ENCODE assay signal across 8 mouse cellular contexts in the genomic region with DNA sequence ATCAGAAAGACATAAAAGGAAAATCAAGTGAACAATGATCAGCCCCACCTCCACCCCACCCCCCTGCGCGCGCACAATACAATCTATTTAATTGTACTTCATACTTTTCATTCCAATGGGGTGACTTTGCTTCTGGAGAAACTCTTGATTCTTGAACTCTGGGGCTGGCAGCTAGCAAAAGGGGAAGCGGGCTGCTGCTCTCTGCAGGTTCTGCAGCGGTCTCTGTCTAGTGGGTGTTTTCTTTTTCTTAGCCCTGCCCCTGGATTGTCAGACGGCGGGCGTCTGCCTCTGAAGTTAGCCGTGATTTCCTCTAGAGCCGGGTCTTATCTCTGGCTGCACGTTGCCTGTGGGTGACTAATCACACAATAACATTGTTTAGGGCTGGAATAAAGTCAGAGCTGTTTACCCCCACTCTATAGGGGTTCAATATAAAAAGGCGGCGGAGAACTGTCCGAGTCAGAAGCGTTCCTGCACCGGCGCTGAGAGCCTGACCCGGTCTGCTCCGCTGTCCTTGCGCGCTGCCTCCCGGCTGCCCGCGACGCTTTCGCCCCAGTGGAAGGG. TPM values are rescaled to one million over a fixed set of nuclear protein-coding genes. Genes with fewer than 3 reads are reported as not detected.
DNase-seq lines count a peak whose midpoint lies in the region; ATAC-seq and TF ChIP-seq lines count a peak whose summit lies in the region.

A gene (plus strand): TSS at position 316 of the 561 bp plus-strand sequence.

- CTCF ChIA-PET in Patski (lab: Charles Lee): interaction anchor here (1.1 to 4.8 kb wide), 5 partner anchors 16 to 289 kb away, joined by 3 to 19 read pairs (median 4); no protein-coding TSS in a partner anchor

- H3K36me3 ChIP-seq in embryonic facial prominence, embryonic 11.5 days (replicated peaks; ENCODE audit: control insufficient read depth, insufficient read depth, low read depth, low read length): no peaks in the 10 kb centered on the region
- H3K36me3 ChIP-seq in heart, embryonic 11.5 days (ENCODE audit: control insufficient read depth, insufficient read depth, low read length): no peaks in the 10 kb centered on the region

- ATAC-seq in Patski: peak; percentile 73
- ATAC-seq in embryonic facial prominence, embryonic 11.5 days (replicated peaks; ENCODE audit: insufficient number of reproducible peaks, low FRiP score, low TSS enrichment, low read depth): 0 out of 2 replicates have a peak, but pooled peaks have one; percentile 49
- 0 out of 2 replicates have a peak, but pooled peaks have one; percentile 59 for ATAC-seq in heart, embryonic 11.5 days (replicated peaks; ENCODE audit: insufficient number of reproducible peaks, low FRiP score, low TSS enrichment)
- ATAC-seq in erythroid progenitor cell, adult 5-6 weeks (replicated peaks; ENCODE audit: low FRiP score, poor library complexity, severe bottlenecking): no peak

- TF ChIP-seq CTCF in Patski (IDR thresholded peaks at IDR 0.05): no peak

- peak within 1 kb of the TSS; percentile 12 for H3K4me3 ChIP-seq in embryonic facial prominence, embryonic 11.5 days (ENCODE audit: low read depth, low read length)
- H3K4me3 ChIP-seq in heart, embryonic 11.5 days (ENCODE audit: low read depth, low read length): peak within 1 kb of the TSS; percentile 57

- no peaks in the 10 kb centered on the region for H3K4me1 ChIP-seq in embryonic facial prominence, embryonic 11.5 days (ENCODE audit: control insufficient read depth, insufficient read depth, low read length)
- peaks cover 16% of the 10 kb centered on the region for H3K4me1 ChIP-seq in heart, embryonic 11.5 days (ENCODE audit: control insufficient read depth, insufficient read depth, low read length)

- no peaks in the 10 kb centered on the region for H3K27me3 ChIP-seq in Patski
- H3K27me3 ChIP-seq in embryonic facial prominence, embryonic 11.5 days (ENCODE audit: control insufficient read depth, insufficient read depth, low read length): peaks cover 11% of the 10 kb centered on the region
- H3K27me3 ChIP-seq in heart, embryonic 11.5 days (ENCODE audit: control insufficient read depth, insufficient read depth, low read length): no peaks in the 10 kb centered on the region

- H3K9me3 ChIP-seq in embryonic facial prominence, embryonic 11.5 days (replicated peaks; ENCODE audit: control insufficient read depth, low read length): no peaks in the 10 kb centered on the region
- no peaks in the 10 kb centered on the region for H3K9me3 ChIP-seq in heart, embryonic 11.5 days (replicated peaks; ENCODE audit: control insufficient read depth, low read length)

- no peak within 1 kb of the TSS for H3K9ac ChIP-seq in embryonic facial prominence, embryonic 11.5 days (replicated peaks; ENCODE audit: low read length)
- peak within 1 kb of the TSS; percentile 73 for H3K9ac ChIP-seq in heart, embryonic 11.5 days (ENCODE audit: low read depth, low read length)

- in situ Hi-C loops in Patski (cut with MboI; ENCODE audit: low pct_unique_long_range_greater_than_20kb): loop anchor here (5.0 to 10.0 kb wide), 3 partner anchors 254 to 654 kb away; no protein-coding TSS in a partner anchor

- H3K4me2 ChIP-seq in embryonic facial prominence, embryonic 11.5 days (ENCODE audit: low read depth, low read length): peak within 1 kb of the TSS; percentile 38
- peak within 1 kb of the TSS; percentile 77 for H3K4me2 ChIP-seq in heart, embryonic 11.5 days

- DNase-seq in CD4-positive helper T cell, adult 2 months (ENCODE audit: low read depth, low spot score): peak; percentile 32
- no peak for DNase-seq in Patski (ENCODE audit: low read depth, low spot score)
- peak; percentile 49 for DNase-seq in embryonic facial prominence, embryonic 11.5 days (ENCODE audit: low spot score)
- peak; percentile 46 for DNase-seq in kidney, adult 8-10 months
- DNase-seq in lung, adult 18-20 months: peak; percentile 78 to 83
- DNase-seq in neural tube, embryonic 10.5 days (ENCODE audit: extremely low spot score, low spot score): peak; percentile 60

- WGBS in embryonic facial prominence, embryonic 11.5 days: 0% methylated on average over 26 of the region's 26 CpGs
- under 1% methylated on average over 26 of the region's 26 CpGs for WGBS in heart, embryonic 11.5 days (ENCODE audit: insufficient replicate concordance)

- POLR2A ChIA-PET in Patski (lab: Charles Lee): interaction anchor here (0.6 to 3.1 kb wide), 29 partner anchors 9 to 1307 kb away, joined by 3 to 15 read pairs (median 4); no protein-coding TSS in a partner anchor

- H3K27ac ChIP-seq in embryonic facial prominence, embryonic 11.5 days (replicated peaks; ENCODE audit: low read depth, low read length): no peak within 1 kb of the TSS
- peak within 1 kb of the TSS; percentile 59 for H3K27ac ChIP-seq in heart, embryonic 11.5 days (ENCODE audit: low read depth, low read length)

RNA-seq across cellular contexts. Expression of the gene that starts here (rescaled TPM):
- 152 TPM for polyA plus RNA-seq in Patski (2021)
- 1.4 and 2.0 TPM in 2 replicates for polyA plus RNA-seq in embryonic facial prominence, embryonic 11.5 days (2014; fragmentation: Nextera tagmentation; extraction: Ambion mirVana)
- polyA plus RNA-seq in heart, embryonic 11.5 days (2014; fragmentation: Nextera tagmentation; extraction: Ambion mirVana): 10.3 and 11.7 TPM in 2 replicates
- not detected in 2 replicates for total RNA-seq in erythroid progenitor cell, adult 5-6 weeks (2015; ENCODE audit: low replicate concordance)
- not detected in 2 replicates for total RNA-seq in erythroid progenitor cell, adult 5-6 weeks (2017; ENCODE audit: low replicate concordance)

Comparison
In these comparisons a context has a peak if more than half of its experiments do, and no peak if none do; other contexts are left out.
1. RNA of the gene that starts here (polyA plus RNA-seq): 152 TPM in Patski (single experiment); 10.3 to 11.7 TPM in heart, embryonic 11.5 days and 1.4 to 2.0 TPM in embryonic facial prominence, embryonic 11.5 days; every median in the first group is over 10 times any median in the second.